Mouse (Mus musculus) lung, postnatal 0 days (tissue): ENCODE data around the gene Fam173b.

ENCODE experiments used
- CTCF ChIP-seq: IDR thresholded peaks from 2 replicates; pipeline ENCODE4 v1.5.1; 2016; ENCODE audit warnings: antibody characterized with exemption, mild to moderate bottlenecking
- EP300 ChIP-seq: IDR thresholded peaks from 2 replicates; pipeline ENCODE4 v1.6.1; 2016; ENCODE audit warnings: antibody characterized with exemption, mild to moderate bottlenecking, control low read depth

- TF ChIP-seq EP300 (no peak), CTCF (no peak)
These were observed 1.8 kb upstream of the Fam173b start for GRCm38 (mm10) chr15:31599834-31600233.
